In genomic region chr3:127639875-127640761, GRCm38 (mm10) we compare ENCODE assay signal across 7 mouse cellular contexts. TPM values are rescaled to one million over a fixed set of nuclear protein-coding genes. Genes with fewer than 3 reads are reported as not detected.
DNase-seq lines count a peak whose midpoint lies in the region; ATAC-seq and TF ChIP-seq lines count a peak whose summit lies in the region.

No protein-coding gene starts in this region.

- no peak overlapping the region for H3K27ac ChIP-seq in embryonic facial prominence, embryonic 13.5 days
- no peak overlapping the region for H3K27ac ChIP-seq in hindbrain, embryonic 16.5 days (ENCODE audit: low read depth, low read length)
- no peak overlapping the region for H3K27ac ChIP-seq in liver, postnatal 0 days (ENCODE audit: low read depth)
- H3K27ac ChIP-seq in small intestine, adult 2 months (ENCODE audit: insufficient read depth, low read depth, low read length), result no peak overlapping the region

- H3K9ac ChIP-seq in embryonic facial prominence, embryonic 13.5 days, result no peak overlapping the region
- no peak overlapping the region for H3K9ac ChIP-seq in hindbrain, embryonic 16.5 days (ENCODE audit: low read depth, low read length)
- no peak overlapping the region for H3K9ac ChIP-seq in liver, postnatal 0 days (replicated peaks)

- no peak for TF ChIP-seq EP300 in liver, postnatal 0 days (IDR thresholded peaks at IDR 0.05; ENCODE audit: low read depth)

- peak; percentile 68 for ATAC-seq in CD4-positive, CD25-positive, alpha-beta regulatory T cell, adult 4 months
- no peak for ATAC-seq in embryonic facial prominence, embryonic 13.5 days (ENCODE audit: insufficient number of reproducible peaks, insufficient read depth, low FRiP score, low TSS enrichment, low read depth)
- ATAC-seq in hindbrain, embryonic 16.5 days, result peak; percentile 69
- 0 out of 2 replicates have a peak, but pooled peaks have one; percentile 25 for ATAC-seq in liver, postnatal 0 days

- no peaks in the 10 kb centered on the region for H3K9me3 ChIP-seq in embryonic facial prominence, embryonic 13.5 days
- no peaks in the 10 kb centered on the region for H3K9me3 ChIP-seq in hindbrain, embryonic 16.5 days (ENCODE audit: control insufficient read depth, low read length)
- no peaks in the 10 kb centered on the region for H3K9me3 ChIP-seq in liver, postnatal 0 days (ENCODE audit: low read length)

- TF ChIP-seq POLR2A in small intestine, adult 2 months (IDR thresholded peaks at IDR 0.05; ENCODE audit: low read depth, low read length), result 0 out of 2 replicates have a peak, but pooled peaks have one; percentile 9

- peak overlapping the region; percentile 31 for H3K4me2 ChIP-seq in embryonic facial prominence, embryonic 13.5 days
- peak overlapping the region; percentile 48 for H3K4me2 ChIP-seq in hindbrain, embryonic 16.5 days (ENCODE audit: low read length)
- H3K4me2 ChIP-seq in liver, postnatal 0 days (ENCODE audit: low read depth, low read length), result no peak overlapping the region

- peak; percentile 57 for DNase-seq in CD4-positive helper T cell, adult 2 months (ENCODE audit: low read depth, low spot score)
- DNase-seq in liver, postnatal 0 days, result peak; percentile 66
- no peak for DNase-seq in MN1 (ENCODE audit: low spot score)

- peaks cover 95% of the 10 kb centered on the region for H3K27me3 ChIP-seq in embryonic facial prominence, embryonic 13.5 days
- H3K27me3 ChIP-seq in hindbrain, embryonic 16.5 days (replicated peaks; ENCODE audit: control insufficient read depth, insufficient read depth, low read length), result peaks cover 26% of the 10 kb centered on the region
- H3K27me3 ChIP-seq in liver, postnatal 0 days (ENCODE audit: insufficient read depth, low read length), result peaks cover 82% of the 10 kb centered on the region
- H3K27me3 ChIP-seq in small intestine, adult 2 months (ENCODE audit: control insufficient read depth, insufficient read depth, low read length), result peaks cover 46% of the 10 kb centered on the region

- peak; percentile 59 for TF ChIP-seq CTCF in liver, postnatal 0 days (IDR thresholded peaks at IDR 0.05; ENCODE audit: low read depth)
- no peak for TF ChIP-seq CTCF in small intestine, adult 2 months (IDR thresholded peaks at IDR 0.05; ENCODE audit: extremely low read depth, insufficient read length, insufficient replicate concordance, low read depth, low read length)

- H3K4me1 ChIP-seq in embryonic facial prominence, embryonic 13.5 days, result peaks cover 15% of the 10 kb centered on the region
- peaks cover 8% of the 10 kb centered on the region; the same call in 1 of the 2 replicates for H3K4me1 ChIP-seq in hindbrain, embryonic 16.5 days (ENCODE audit: control insufficient read depth, insufficient read depth, low read depth, low read length)
- H3K4me1 ChIP-seq in liver, postnatal 0 days (ENCODE audit: insufficient read depth), result no peaks in the 10 kb centered on the region
- no peaks in the 10 kb centered on the region for H3K4me1 ChIP-seq in small intestine, adult 2 months (ENCODE audit: control insufficient read depth, insufficient read depth, insufficient read length, low read length)

- no peak overlapping the region for H3K4me3 ChIP-seq in embryonic facial prominence, embryonic 13.5 days
- no peak overlapping the region; the same call in 1 of the 2 replicates for H3K4me3 ChIP-seq in hindbrain, embryonic 16.5 days (ENCODE audit: low read length)
- no peak overlapping the region for H3K4me3 ChIP-seq in liver, postnatal 0 days (ENCODE audit: low read depth, low read length)
- no peak overlapping the region for H3K4me3 ChIP-seq in small intestine, adult 2 months (ENCODE audit: low read depth, low read length)

- H3K36me3 ChIP-seq in embryonic facial prominence, embryonic 13.5 days, result no peaks in the 10 kb centered on the region
- no peaks in the 10 kb centered on the region for H3K36me3 ChIP-seq in hindbrain, embryonic 16.5 days (ENCODE audit: control insufficient read depth, insufficient read depth, low read length)
- no peaks in the 10 kb centered on the region for H3K36me3 ChIP-seq in liver, postnatal 0 days (replicated peaks; ENCODE audit: insufficient read depth, low read length)
- no peaks in the 10 kb centered on the region for H3K36me3 ChIP-seq in small intestine, adult 2 months (ENCODE audit: control insufficient read depth, insufficient read depth, low read length)

- WGBS in embryonic facial prominence, embryonic 13.5 days, result 1% methylated on average over 36 of the region's 36 CpGs
- 2% methylated on average over 36 of the region's 36 CpGs for WGBS in hindbrain, embryonic 16.5 days
- WGBS in liver, postnatal 0 days (ENCODE audit: insufficient replicate concordance), result 3% methylated on average over 36 of the region's 36 CpGs
- WGBS in small intestine, adult 2 months, result 5% methylated on average over 36 of the region's 36 CpGs

RNA-seq across cellular contexts. Expression of gene Neurog2, which starts 7.2 kb away (rescaled TPM):
- polyA plus RNA-seq in CD4-positive, CD25-positive, alpha-beta regulatory T cell, adult 4 months (2017; shearing (Covaris generic)), result not detected
- 0.26 and 0.32 TPM in 2 replicates for polyA plus RNA-seq in embryonic facial prominence, embryonic 13.5 days (2015; fragmentation: Nextera tagmentation; extraction: Ambion mirVana)
- polyA plus RNA-seq in hindbrain, embryonic 16.5 days (2015; fragmentation: Nextera tagmentation; extraction: Ambion mirVana), result 2.4 and 3.4 TPM in 2 replicates
- not detected in 2 replicates for polyA plus RNA-seq in liver, postnatal 0 days (2015; fragmentation: Nextera tagmentation; extraction: Ambion mirVana)
- polyA plus RNA-seq in small intestine, adult 2 months (2012; rRNA removed), result not detected in 2 replicates
